25 mouse cellular contexts compared by ENCODE assay signal in genomic region chr9:66957451-66957850, GRCm38 (mm10).
"Had no signal": no experiment of that assay in that cellular context is flagged by ENCODE, and none has a peak within 500 bp of the region (broad histone marks: within the 10 kb centered on the region; RNA-seq: fewer than 3 reads in every experiment).

No protein-coding gene starts in this region.

- H3K27ac ChIP-seq: heart, embryonic 13.5 days; heart, embryonic 15.5 days; hindbrain, embryonic 13.5 days; hindbrain, embryonic 15.5 days; hindbrain, postnatal 0 days; kidney, embryonic 15.5 days; kidney, postnatal 0 days; limb, embryonic 13.5 days; limb, embryonic 15.5 days; liver, embryonic 13.5 days had no signal

- H3K36me3 ChIP-seq: heart, embryonic 15.5 days; limb, embryonic 15.5 days; liver, embryonic 13.5 days had no signal

- ATAC-seq: hindbrain, postnatal 0 days; intestine, embryonic 16.5 days had no signal

- H3K9ac ChIP-seq: heart, embryonic 13.5 days; heart, embryonic 15.5 days; hindbrain, embryonic 13.5 days; hindbrain, embryonic 15.5 days; kidney, embryonic 15.5 days; limb, embryonic 13.5 days; limb, embryonic 15.5 days; liver, embryonic 13.5 days had no signal

- H3K27me3 ChIP-seq: heart, embryonic 13.5 days; heart, embryonic 15.5 days; hindbrain, embryonic 13.5 days; hindbrain, embryonic 15.5 days; kidney, embryonic 15.5 days; limb, embryonic 13.5 days; limb, embryonic 15.5 days; liver, embryonic 13.5 days had no signal

- H3K9me3 ChIP-seq: heart, embryonic 13.5 days; heart, embryonic 15.5 days; hindbrain, embryonic 13.5 days; hindbrain, embryonic 15.5 days; kidney, embryonic 15.5 days; limb, embryonic 13.5 days; limb, embryonic 15.5 days; liver, embryonic 13.5 days had no signal

- DNase-seq: gastrocnemius, postnatal 14 days; gastrocnemius, postnatal 36 days; heart, adult 18-20 months; heart, postnatal 14 days; heart, postnatal 36 days; kidney, adult 11 months; kidney, adult 2 months; kidney, adult 9 months; kidney, postnatal 14 days; kidney, postnatal 36 days; layer of hippocampus, adult 9-11 months; layer of hippocampus, postnatal 36 days; left cerebral cortex, postnatal 4 days; liver, embryonic 13.5 days had no signal

- H3K4me2 ChIP-seq: heart, embryonic 11.5 days; heart, embryonic 13.5 days; heart, embryonic 15.5 days; hindbrain, embryonic 13.5 days; hindbrain, embryonic 15.5 days; kidney, embryonic 15.5 days; limb, embryonic 13.5 days; limb, embryonic 15.5 days; liver, embryonic 13.5 days had no signal

- H3K4me3 ChIP-seq: heart, embryonic 13.5 days; heart, embryonic 15.5 days; hindbrain, embryonic 13.5 days; hindbrain, embryonic 15.5 days; kidney, embryonic 15.5 days; limb, embryonic 13.5 days; limb, embryonic 15.5 days; liver, embryonic 13.5 days had no signal

- H3K4me1 ChIP-seq: heart, embryonic 13.5 days; heart, embryonic 15.5 days; hindbrain, embryonic 13.5 days; hindbrain, embryonic 15.5 days; kidney, embryonic 15.5 days; limb, embryonic 13.5 days; liver, embryonic 13.5 days had no signal
